Comparison of ENCODE assay signal across 8 mouse cellular contexts in genomic region chr8:34484551-34485335, GRCm38 (mm10).
DNase-seq lines count a peak whose midpoint lies in the region; ATAC-seq lines count a peak whose summit lies in the region.

No protein-coding gene starts in this region.

- peak; percentile 42 for DNase-seq in ovary, postnatal 14 days (ENCODE audit: low spot score)
- DNase-seq in ovary, postnatal 36 days (ENCODE audit: low spot score), result no peak
- peak; percentile 53 for DNase-seq in T-cell, adult 2 months (ENCODE audit: low spot score)
- DNase-seq in layer of hippocampus, postnatal 10 days (ENCODE audit: low spot score in 2 of 2), result peak; percentile 46 to 55

- no peak overlapping the region for H3K4me3 ChIP-seq in hindbrain, embryonic 15.5 days
- no peak overlapping the region for H3K4me3 ChIP-seq in midbrain, embryonic 15.5 days

- no peak overlapping the region for H3K9ac ChIP-seq in hindbrain, embryonic 15.5 days
- no peak overlapping the region for H3K9ac ChIP-seq in midbrain, embryonic 15.5 days

- H3K4me1 ChIP-seq in hindbrain, embryonic 15.5 days (replicated peaks), result peaks cover 6% of the 10 kb centered on the region
- H3K4me1 ChIP-seq in midbrain, embryonic 15.5 days, result peaks cover 8% of the 10 kb centered on the region

- 61% methylated on average over 6 of the region's 6 CpGs for WGBS in hindbrain, embryonic 15.5 days
- 62% methylated on average over 6 of the region's 6 CpGs for WGBS in midbrain, embryonic 15.5 days

- no peak overlapping the region for H3K4me2 ChIP-seq in hindbrain, embryonic 15.5 days
- no peak overlapping the region for H3K4me2 ChIP-seq in midbrain, embryonic 15.5 days

- no peaks in the 10 kb centered on the region for H3K27me3 ChIP-seq in hindbrain, embryonic 15.5 days
- no peaks in the 10 kb centered on the region for H3K27me3 ChIP-seq in midbrain, embryonic 15.5 days (replicated peaks)

- H3K36me3 ChIP-seq in hindbrain, embryonic 15.5 days, result no peaks in the 10 kb centered on the region
- no peaks in the 10 kb centered on the region for H3K36me3 ChIP-seq in midbrain, embryonic 15.5 days (replicated peaks)

- no peaks in the 10 kb centered on the region for H3K9me3 ChIP-seq in hindbrain, embryonic 15.5 days
- no peaks in the 10 kb centered on the region for H3K9me3 ChIP-seq in midbrain, embryonic 15.5 days

- peak; percentile 83 for ATAC-seq in common myeloid progenitor, adult 5-6 weeks (replicated peaks; ENCODE audit: low read depth, poor library complexity, severe bottlenecking)
- peak; percentile 71; the same call in 1 of the 2 replicates for ATAC-seq in hindbrain, embryonic 15.5 days (ENCODE audit: low FRiP score, low read depth)
- peak; percentile 66 for ATAC-seq in midbrain, embryonic 15.5 days (replicated peaks)
- ATAC-seq in monocyte, adult 5-6 weeks (replicated peaks; ENCODE audit: insufficient number of reproducible peaks, low FRiP score, low TSS enrichment, poor library complexity, severe bottlenecking), result no peak

- no peak overlapping the region for H3K27ac ChIP-seq in hindbrain, embryonic 15.5 days (replicated peaks)
- H3K27ac ChIP-seq in midbrain, embryonic 15.5 days, result no peak overlapping the region
